Mouse (Mus musculus) olfactory bulb, adult 2 months (tissue): Measurements from ENCODE around the gene Glt28d2. TPM values are rescaled to one million over a fixed set of nuclear protein-coding genes. Genes with fewer than 3 reads are reported as not detected.

Source experiments
- H3K27ac ChIP-seq: fragments of 200-500 bp; 2 replicates; pipeline ENCODE4 v1.5.1; 2012; ENCODE audit warnings: low read depth, low read length; ENCODE audit not compliant: insufficient read depth
- H3K4me1 ChIP-seq: fragments of 200-500 bp; 2 replicates; pipeline ENCODE4 v1.6.1; 2012; ENCODE audit warnings: low read length; ENCODE audit not compliant: control insufficient read depth, insufficient read depth
- H3K4me3 ChIP-seq: fragments of 200-500 bp; 2 replicates; pipeline ENCODE4 v1.5.1; 2012; ENCODE audit warnings: mild to moderate bottlenecking, low read depth, low read length, moderate library complexity; ENCODE audit not compliant: insufficient read depth
- CTCF ChIP-seq: fragments of 200-500 bp; IDR thresholded peaks from 2 replicates; pipeline ENCODE4 v1.5.1; 2012; ENCODE audit warnings: low read depth, mild to moderate bottlenecking, low read length, moderate library complexity; ENCODE audit not compliant: insufficient read depth
- POLR2A ChIP-seq: fragments of 200-500 bp; IDR thresholded peaks from 2 replicates; pipeline ENCODE4 v1.6.1; 2012; ENCODE audit warnings: mild to moderate bottlenecking, low read depth, low read length, moderate library complexity; ENCODE audit not compliant: insufficient read depth
- WGBS: fragments of 180-500 bp; shearing (Covaris S2); methylation state at CpG from one replicate; pipeline ENCODE4 v1.1.7; 2018; 5-methylcytosine and 5-hydroxymethylcytosine counted together
- polyA plus RNA-seq: library from polyadenylated mRNA; stranded (reverse); fragments of >200 nt; gene quantifications from 2 replicates; pipeline ENCODE4 v1.2.4, GENCODE M21; 2012; ENCODE audit warnings: low replicate concordance; ENCODE audit not compliant: missing spikeins, insufficient read depth, insufficient read length

Glt28d2 gene
- polyA plus RNA-seq, 1 experiment = not detected

DNA sequence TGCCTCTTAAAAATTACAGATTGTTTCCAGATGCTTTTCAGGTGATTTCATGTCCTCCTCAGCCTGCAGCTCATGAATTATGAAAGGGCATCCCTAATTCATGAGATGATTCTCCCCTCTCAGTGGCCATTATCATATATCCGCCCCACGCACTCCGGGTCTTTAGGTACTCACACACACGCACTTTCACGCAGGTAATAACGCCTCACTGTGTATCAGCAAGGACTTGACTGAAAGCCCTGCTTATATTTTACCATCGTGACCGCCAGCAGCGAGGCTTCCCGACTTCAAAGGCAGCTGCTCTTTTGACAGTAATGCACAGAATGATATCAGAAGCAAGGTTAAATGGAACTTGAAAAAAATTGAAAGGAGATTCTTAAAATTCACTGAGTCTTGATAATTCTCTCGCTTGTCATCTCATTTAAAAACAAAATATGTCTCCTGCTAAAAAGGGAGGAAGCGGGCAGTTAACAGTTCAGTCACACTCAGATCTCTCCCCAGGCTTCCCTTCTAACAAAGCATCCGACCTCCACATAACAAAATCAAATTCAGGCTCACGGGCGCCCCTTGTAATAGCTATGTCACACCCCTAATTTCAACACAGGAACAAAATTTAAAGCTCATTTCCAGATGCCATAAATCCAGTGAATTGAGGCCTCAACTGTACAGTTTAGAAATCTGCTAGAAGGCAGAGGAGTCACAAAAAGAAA, 66.3 kb downstream of the Glt28d2 start:
- Histone ChIP-seq H3K27ac (no peak overlapping the region), H3K4me3 (no peak overlapping the region), H3K4me1 (no peaks in the 10 kb centered on the region)
- 86% methylated on average over 15 of the region's 15 CpGs for WGBS
- TF ChIP-seq POLR2A (no peak), CTCF (no peak)

Other genes starting within 250 kb of the Glt28d2 start
- not detected in 2 replicates for gene Fam160a1, start 70.2 kb downstream of the Glt28d2 start, polyA plus RNA-seq
- not detected in 2 replicates for gene Gm37240, start within 50 bp of the Glt28d2 start, polyA plus RNA-seq
- not detected in 2 replicates for gene Sh3d19, start 83.6 kb upstream of the Glt28d2 start, polyA plus RNA-seq
- gene Prss48, start 115.0 kb upstream of the Glt28d2 start, polyA plus RNA-seq = not detected in 2 replicates